17 mouse cellular contexts compared by ENCODE assay signal in the genomic region with DNA sequence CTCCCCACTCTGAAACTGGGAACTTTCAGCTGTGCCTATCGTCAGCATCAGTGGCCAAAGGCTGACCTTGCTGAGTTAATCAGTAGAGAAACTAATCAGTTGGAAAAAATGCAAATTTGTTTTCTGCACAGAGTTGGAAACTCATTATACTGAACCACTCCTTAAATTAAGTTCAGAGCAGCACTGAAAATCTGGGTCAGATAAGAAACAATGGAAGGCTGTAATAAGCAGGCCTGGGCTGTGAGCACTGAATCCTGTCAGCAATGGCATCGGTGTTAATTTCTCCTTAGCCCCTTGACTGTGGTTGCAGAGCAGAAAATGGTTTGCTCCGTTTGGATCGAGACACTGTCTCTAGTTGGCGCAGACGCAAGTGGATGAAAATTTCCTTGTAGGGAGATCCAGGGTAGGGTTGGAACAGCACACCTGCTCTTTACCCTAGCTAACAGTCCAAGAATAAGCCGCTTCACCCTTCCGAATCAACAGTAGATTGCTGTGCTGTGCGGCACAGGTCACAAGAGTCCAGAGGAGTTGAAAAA.
DNase-seq lines count a peak whose midpoint lies in the region; ATAC-seq lines count a peak whose summit lies in the region.
"Had no signal": no experiment of that assay in that cellular context is flagged by ENCODE, and none has a peak within 500 bp of the region (broad histone marks: within the 10 kb centered on the region; RNA-seq: fewer than 3 reads in every experiment).

No protein-coding gene starts in this region.

- no peak for ATAC-seq in hindbrain, embryonic 14.5 days (ENCODE audit: low FRiP score)
- no peak for ATAC-seq in hindbrain, embryonic 12.5 days (ENCODE audit: low FRiP score)

- no peaks in the 10 kb centered on the region for H3K27me3 ChIP-seq in hindbrain, embryonic 14.5 days (ENCODE audit: control insufficient read depth, insufficient read depth, low read length)
- H3K27me3 ChIP-seq in hindbrain, embryonic 12.5 days: no peaks in the 10 kb centered on the region
- H3K27me3 ChIP-seq in forebrain, embryonic 10.5 days (ENCODE audit: poor library complexity, severe bottlenecking): no peaks in the 10 kb centered on the region
- H3K27me3 ChIP-seq: embryonic facial prominence, embryonic 12.5 days; limb, embryonic 12.5 days had no signal

- 67% methylated on average over 9 of the region's 9 CpGs for WGBS in hindbrain, embryonic 14.5 days
- 67% methylated on average over 9 of the region's 9 CpGs for WGBS in hindbrain, embryonic 12.5 days
- WGBS in forebrain, embryonic 10.5 days: 70% methylated on average over 9 of the region's 9 CpGs

- H3K4me2 ChIP-seq in hindbrain, embryonic 14.5 days (replicated peaks): no peak overlapping the region
- H3K4me2 ChIP-seq in hindbrain, embryonic 12.5 days (replicated peaks): no peak overlapping the region
- H3K4me2 ChIP-seq: embryonic facial prominence, embryonic 12.5 days; limb, embryonic 12.5 days had no signal

- H3K4me1 ChIP-seq in hindbrain, embryonic 14.5 days (replicated peaks; ENCODE audit: control insufficient read depth, insufficient read depth, low read length): peaks cover 8% of the 10 kb centered on the region; the same call in 1 of the 2 replicates
- no peaks in the 10 kb centered on the region for H3K4me1 ChIP-seq in hindbrain, embryonic 12.5 days
- H3K4me1 ChIP-seq in forebrain, embryonic 10.5 days: peaks cover 16% of the 10 kb centered on the region
- H3K4me1 ChIP-seq: limb, embryonic 12.5 days had no signal

- intact Hi-C loops in left cerebral cortex, postnatal 4 days (cut with DNase I): no loop called here

- H3K9me3 ChIP-seq in hindbrain, embryonic 14.5 days (ENCODE audit: control insufficient read depth, low read length): no peaks in the 10 kb centered on the region
- no peaks in the 10 kb centered on the region for H3K9me3 ChIP-seq in hindbrain, embryonic 12.5 days (replicated peaks)
- H3K9me3 ChIP-seq in forebrain, embryonic 10.5 days: no peaks in the 10 kb centered on the region
- H3K9me3 ChIP-seq: embryonic facial prominence, embryonic 12.5 days had no signal

- no peak overlapping the region for H3K9ac ChIP-seq in hindbrain, embryonic 14.5 days
- no peak overlapping the region for H3K9ac ChIP-seq in hindbrain, embryonic 12.5 days
- H3K9ac ChIP-seq: embryonic facial prominence, embryonic 12.5 days; limb, embryonic 12.5 days had no signal

- no peak for DNase-seq in hindbrain, embryonic 14.5 days (ENCODE audit: low spot score)
- DNase-seq in forebrain, embryonic 10.5 days (ENCODE audit: extremely low spot score, low spot score): no peak
- DNase-seq in kidney, adult 18-20 months: peak; percentile 58
- DNase-seq in kidney, postnatal 4 days: peak; percentile 17 to 37
- no peak for DNase-seq in heart, postnatal 4 days
- DNase-seq in left cerebral cortex, postnatal 4 days: no peak
- DNase-seq in ovary, postnatal 10 days (ENCODE audit: low spot score): no peak
- DNase-seq: B cell, adult 2 months; cerebellum, adult 2 months; heart, adult 11 months; heart, postnatal 36 days; lung, adult 2 months; spleen, adult 18-20 months had no signal

- no peaks in the 10 kb centered on the region for H3K36me3 ChIP-seq in hindbrain, embryonic 14.5 days (replicated peaks; ENCODE audit: control insufficient read depth, insufficient read depth)
- no peaks in the 10 kb centered on the region for H3K36me3 ChIP-seq in hindbrain, embryonic 12.5 days
- no peaks in the 10 kb centered on the region for H3K36me3 ChIP-seq in forebrain, embryonic 10.5 days (replicated peaks)
- H3K36me3 ChIP-seq: embryonic facial prominence, embryonic 12.5 days; G1E; limb, embryonic 12.5 days had no signal

- H3K27ac ChIP-seq in hindbrain, embryonic 14.5 days: 0 out of 2 replicates have a peak overlapping the region, but pooled peaks have one; percentile 14
- H3K27ac ChIP-seq in hindbrain, embryonic 12.5 days: no peak overlapping the region; the same call in 1 of the 2 replicates
- H3K27ac ChIP-seq in forebrain, embryonic 10.5 days: peak overlapping the region; percentile 69
- H3K27ac ChIP-seq: embryonic facial prominence, embryonic 12.5 days; limb, embryonic 12.5 days had no signal

- H3K4me3 ChIP-seq in hindbrain, embryonic 14.5 days (replicated peaks; ENCODE audit: low read length): no peak overlapping the region
- no peak overlapping the region for H3K4me3 ChIP-seq in hindbrain, embryonic 12.5 days
- H3K4me3 ChIP-seq in forebrain, embryonic 10.5 days: no peak overlapping the region
- H3K4me3 ChIP-seq: embryonic facial prominence, embryonic 12.5 days; limb, embryonic 12.5 days had no signal

Comparison
In these comparisons a context has a peak if more than half of its experiments do, and no peak if none do; other contexts are left out.
1. DNase-seq: peak in kidney, adult 18-20 months (single experiment) and kidney, postnatal 4 days (2 of 2); none in hindbrain, embryonic 14.5 days (single experiment), forebrain, embryonic 10.5 days (single experiment), heart, postnatal 4 days (single experiment), left cerebral cortex, postnatal 4 days (single experiment) and ovary, postnatal 10 days (single experiment).